Mouse (Mus musculus) left cerebral cortex, adult 9 months (tissue): ENCODE data around the gene Ube2g1.
"Not testable (repeated sequence)": the region's sequence is repeated elsewhere in the genome, so short reads cannot be mapped to it uniquely, and the experiment has no call there.

Experiments
- DNase-seq, 2 experiments: peaks; one replicate each; pipeline ENCODE4 v3.0.0; 2022; ENCODE audit warnings: low spot score in 2 of 2

Ube2g1 gene

DNA sequence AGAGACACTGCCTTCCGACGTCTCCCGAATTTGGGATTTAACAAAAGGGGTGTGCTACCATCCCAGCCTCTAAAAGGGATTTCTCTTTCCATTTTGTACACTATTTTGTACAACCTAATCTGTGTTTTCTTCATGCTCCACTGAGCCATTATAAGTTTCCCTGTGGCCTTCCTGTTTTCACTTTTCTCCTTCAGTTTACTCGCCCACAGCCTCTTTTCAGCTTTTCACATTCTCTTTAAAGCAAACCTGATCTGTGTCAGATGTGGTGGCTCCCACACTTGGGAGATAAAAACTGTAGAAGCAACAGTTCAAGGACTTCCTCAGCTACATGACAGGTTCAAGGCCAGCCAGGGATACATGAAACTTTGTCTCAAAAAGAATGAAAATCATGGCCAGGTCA, 85.3 kb downstream of the Ube2g1 start:
- no peak for DNase-seq

GRCm38 (mm10) chr11:72695025-72695424, 87.9 kb downstream of the Ube2g1 start:
- DNase-seq = no peak

DNA sequence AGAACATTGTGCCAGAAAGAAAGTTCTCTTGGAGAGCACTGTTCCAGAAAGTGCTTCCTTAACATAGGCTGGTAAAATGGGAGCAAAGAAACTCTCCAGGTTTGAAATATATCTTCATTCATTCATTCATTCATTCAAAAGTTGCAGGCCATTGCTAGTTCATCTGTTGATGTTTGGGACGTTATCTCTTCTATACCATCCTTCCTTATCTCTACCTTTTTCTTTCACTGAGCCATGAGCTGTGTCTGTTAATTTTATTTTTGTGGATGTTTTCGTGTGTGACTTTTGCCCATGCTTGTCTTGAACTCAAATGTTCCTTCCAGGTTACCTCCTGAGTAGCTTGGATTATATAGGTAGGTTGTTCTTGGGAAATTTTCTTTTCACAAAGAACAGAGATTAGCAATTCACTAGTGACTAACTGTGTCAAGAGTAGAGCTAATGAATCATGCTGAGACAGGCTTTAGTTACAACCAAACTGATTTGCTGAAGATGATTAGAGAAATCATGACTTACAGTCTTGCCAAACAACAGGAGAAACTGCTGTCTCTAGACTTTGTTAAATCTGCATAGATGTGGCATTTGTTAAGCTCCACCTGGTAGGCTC, 89.4 kb downstream of the Ube2g1 start:
- no peak for DNase-seq

- no peak for DNase-seq
Observed at GRCm38 (mm10) chr11:72697323-72697722, 90.2 kb downstream of the Ube2g1 start.

- not testable (repeated sequence) for DNase-seq
Observed at GRCm38 (mm10) chr11:72705111-72705510, 98.0 kb downstream of the Ube2g1 start.

DNA sequence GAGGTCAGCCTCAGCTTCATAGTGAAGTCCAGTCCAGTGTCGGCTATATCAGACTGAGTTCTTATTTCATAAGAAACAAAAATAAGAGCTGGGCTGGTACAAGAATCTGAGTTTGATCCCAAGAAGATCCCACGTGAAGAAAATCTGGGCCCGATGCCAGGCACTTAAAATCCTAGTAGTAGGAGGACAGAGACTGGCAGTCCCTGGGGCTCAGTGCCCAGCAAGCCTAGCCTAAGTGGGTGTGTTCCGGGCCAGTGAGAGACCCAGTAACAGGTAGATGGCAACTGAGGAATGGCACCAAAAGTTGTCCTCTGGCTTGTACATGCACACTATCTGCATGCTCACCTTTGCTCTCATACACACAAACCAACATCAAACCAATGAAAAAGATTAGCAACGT, 105.6 kb downstream of the Ube2g1 start:
- peak in 1 of 2 experiments; percentile 68 for DNase-seq

- DNase-seq = no peak
Observed at GRCm38 (mm10) chr11:72718161-72718560, 111.1 kb downstream of the Ube2g1 start.

DNA sequence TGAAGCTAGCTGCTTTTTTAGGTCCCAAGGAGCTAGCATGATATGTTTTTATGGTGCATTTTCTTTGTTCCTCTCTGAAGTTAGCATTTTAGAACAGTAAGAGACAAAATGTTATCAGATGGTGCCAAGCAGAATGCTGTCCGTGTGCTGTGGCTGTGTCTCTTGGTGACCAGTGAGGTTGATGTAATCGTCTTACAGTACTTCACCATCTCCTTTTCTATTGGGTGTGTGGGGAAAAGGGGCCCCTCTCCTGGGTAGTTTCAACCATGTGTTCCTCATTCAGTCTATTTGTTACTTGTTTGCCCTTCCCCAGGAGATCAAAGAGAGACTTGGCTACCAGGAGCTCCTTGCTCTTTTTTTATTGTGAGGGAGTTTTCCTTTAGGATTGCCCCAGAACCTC, 116.1 kb downstream of the Ube2g1 start:
- DNase-seq = no peak

DNA sequence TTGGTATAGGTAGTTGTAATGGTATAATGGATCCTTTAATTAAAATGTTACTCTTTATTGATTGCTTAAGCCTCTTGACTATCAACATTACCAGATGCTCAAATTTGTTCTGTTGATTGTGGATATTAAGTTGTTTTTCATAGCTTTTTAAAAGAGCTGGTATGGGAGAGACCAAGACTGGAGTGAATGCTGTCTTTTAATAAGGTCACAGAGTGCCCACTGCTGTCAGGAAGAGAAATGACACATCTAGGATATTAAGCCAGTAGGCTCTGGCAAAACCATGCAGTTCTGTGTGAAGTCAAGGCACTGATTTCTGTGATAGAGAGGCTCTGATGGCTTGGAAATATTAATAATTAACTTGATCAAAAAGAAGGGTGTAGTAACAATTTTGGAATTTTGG, 116.8 kb downstream of the Ube2g1 start:
- DNase-seq = no peak

DNA sequence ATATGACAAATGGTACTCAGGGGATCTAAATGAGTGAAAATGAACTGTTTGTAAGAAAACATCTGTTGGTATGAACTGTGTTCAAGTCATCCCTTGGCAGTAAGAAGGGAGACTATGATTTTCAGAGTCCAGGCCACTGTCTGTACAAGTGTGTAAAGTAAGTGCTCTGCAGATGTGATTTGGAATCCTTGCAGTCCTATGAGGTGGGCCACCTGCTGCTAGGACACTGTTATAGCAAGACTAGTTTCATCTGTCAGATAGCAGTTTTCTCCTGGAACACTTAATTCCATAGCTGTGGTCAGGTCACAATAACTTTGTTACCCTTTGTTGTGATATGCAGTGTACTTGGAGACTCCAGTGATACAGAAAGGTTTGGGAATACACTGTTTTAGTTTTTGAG, 118.9 kb downstream of the Ube2g1 start:
- no peak for DNase-seq

GRCm38 (mm10) chr11:72733736-72734135, 126.7 kb downstream of the Ube2g1 start:
- no peak for DNase-seq

- no peak for DNase-seq
Observed at GRCm38 (mm10) chr11:72734840-72735518, 127.9 kb downstream of the Ube2g1 start.

DNA sequence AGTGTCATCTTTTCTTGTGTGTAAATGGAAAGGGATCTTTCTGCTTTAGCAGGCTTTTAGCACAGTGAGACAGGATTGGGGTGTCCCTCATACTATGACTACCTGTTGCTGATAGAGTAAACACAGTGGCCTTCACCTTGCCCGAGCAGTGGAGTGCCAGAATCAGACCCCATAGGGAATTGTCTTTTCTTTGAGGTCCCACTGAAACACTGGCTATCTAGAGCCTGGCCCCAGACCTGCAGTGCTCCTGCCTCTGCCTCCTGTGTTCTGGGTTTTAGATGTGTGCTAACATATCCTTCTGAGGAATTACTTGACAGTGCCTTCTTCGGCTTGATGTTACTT, 128.4 kb downstream of the Ube2g1 start:
- no peak for DNase-seq
